Mouse (Mus musculus) kidney, adult 18-20 months (tissue): ENCODE results near the gene Cyp2e1.
"Not testable (repeated sequence)": the region's sequence is repeated elsewhere in the genome, so short reads cannot be mapped to it uniquely, and the experiment has no call there.

Experiments used
- DNase-seq: peaks from one replicate; pipeline ENCODE4 v3.0.0; 2021

Gene Cyp2e1

DNA sequence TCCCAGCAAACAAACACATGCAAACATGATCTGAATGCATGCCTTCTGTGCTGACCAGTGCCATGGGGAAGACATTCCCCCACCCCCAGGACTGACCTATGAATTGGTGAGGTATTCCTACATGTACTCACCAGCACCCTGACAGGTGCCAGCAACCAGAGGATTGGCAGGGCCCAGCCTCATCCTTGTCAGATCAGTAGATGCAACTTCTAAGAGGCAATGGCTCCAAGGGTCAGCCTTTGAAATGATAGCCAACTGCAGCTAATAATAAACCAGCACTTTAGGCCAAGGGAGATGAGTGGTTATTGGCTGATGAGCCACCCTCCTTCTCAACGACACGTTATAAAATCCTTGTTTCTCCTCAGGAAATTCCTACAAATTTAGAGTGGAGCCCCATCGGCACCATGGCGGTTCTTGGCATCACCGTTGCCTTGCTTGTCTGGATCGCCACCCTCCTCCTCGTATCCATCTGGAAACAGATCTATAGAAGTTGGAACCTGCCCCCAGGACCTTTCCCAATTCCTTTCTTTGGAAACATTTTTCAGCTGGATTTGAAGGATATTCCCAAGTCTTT is at the start of gene Cyp2e1:
Gene Cyp2e1 (plus strand): TSS at position 293 of the 574 bp plus-strand sequence.
- DNase-seq = peak; percentile 49

DNA sequence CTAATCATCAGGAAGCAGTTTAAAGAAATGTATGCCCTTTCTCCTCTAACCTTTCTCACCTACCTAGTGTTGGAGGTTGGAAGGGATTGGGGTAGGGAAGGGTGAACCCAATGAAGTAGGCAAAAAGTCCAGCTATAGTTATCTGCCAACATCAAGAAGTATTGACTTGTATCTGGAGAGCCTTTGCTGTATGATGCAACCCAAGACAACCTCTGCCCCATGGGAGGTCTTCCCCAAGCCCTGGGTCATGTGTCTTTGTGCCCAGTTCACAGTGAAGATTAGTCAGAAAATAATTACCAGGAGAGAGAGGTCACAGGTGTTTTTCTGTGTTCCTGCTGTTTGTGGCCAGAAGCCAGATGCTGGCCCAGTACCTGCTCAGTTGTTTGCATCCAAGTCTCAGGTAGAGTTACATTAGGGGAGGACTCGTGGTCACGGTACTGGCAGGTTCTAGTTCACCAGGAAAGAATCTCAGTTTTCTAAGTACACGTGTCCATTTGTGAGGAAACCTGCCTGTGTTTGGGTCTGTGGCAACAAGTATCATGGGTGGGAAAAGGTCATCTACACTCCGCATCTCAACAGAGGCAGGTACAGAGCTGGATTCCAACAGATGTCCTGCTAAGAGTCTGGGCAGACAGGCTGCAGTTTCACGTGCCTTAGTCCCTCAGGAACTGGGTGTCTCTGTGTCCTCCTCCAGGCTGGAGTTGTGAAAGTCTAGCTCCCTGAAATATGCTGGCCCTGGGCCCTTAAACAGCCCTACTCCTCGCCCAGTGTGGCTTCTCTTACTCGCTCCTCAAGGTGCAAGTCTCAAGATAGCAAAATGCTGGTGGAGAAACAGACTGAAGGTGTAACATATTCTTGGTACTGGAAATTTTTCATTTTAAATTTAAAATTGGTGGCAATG is 46.1 kb upstream of the Cyp2e1 start:
- no peak for DNase-seq

DNA sequence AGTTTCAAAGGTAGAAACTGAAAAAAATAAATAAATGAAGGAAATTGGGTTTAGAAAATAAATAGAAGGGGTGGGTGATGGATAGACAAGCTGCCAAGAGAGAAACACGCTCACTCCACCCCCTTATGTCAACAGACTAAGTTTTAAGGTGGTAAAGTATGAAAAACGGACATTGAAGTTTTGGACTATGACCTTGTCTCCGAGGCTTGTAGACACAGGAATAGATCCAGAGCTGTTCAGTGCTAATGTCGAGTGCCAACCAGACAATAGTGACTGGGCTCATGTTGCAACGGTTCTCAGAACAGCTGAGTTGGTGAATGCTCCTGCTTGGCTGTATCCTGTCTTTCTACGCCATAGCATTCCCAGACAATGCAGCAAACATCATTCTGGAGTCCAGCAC is 42.4 kb upstream of the Cyp2e1 start:
- no peak for DNase-seq

DNA sequence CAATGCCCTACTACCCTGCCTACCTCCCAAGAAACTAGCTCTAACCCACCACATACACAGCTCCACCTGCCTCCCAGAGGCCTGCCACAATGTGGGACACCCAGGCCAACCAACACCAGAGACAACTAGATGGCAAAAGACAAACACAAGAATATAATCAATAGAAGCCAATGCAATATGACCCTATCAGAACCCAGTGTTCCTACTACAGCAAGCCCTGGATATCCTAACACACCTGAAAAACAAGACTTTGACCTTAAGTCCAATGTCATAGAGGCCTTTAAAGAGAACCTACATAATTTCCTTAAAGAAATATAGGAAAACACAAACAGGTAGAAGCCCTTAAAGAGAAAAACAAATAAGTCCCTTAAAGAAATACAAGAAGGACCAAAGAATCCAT is 38.0 kb upstream of the Cyp2e1 start:
- DNase-seq = no peak

DNA sequence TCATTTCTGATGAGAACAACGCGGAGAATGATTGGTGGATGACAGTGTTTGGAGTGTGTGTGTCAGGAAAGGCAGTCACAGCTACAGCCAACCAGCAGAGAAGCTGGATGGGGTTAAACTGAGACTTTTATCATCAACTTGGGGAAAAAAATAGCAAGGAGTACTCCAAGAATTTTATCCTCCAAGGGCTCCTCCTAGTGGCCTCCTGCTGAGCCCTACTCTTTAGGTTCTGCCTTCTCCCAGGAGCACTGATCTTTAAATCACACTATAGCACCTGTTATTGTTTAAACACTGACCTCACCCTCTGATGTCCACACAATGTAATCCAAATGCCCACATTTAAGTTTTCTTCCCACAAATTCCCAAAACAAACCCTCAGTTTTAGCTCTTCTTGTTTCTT is 30.4 kb upstream of the Cyp2e1 start:
- no peak for DNase-seq

DNA sequence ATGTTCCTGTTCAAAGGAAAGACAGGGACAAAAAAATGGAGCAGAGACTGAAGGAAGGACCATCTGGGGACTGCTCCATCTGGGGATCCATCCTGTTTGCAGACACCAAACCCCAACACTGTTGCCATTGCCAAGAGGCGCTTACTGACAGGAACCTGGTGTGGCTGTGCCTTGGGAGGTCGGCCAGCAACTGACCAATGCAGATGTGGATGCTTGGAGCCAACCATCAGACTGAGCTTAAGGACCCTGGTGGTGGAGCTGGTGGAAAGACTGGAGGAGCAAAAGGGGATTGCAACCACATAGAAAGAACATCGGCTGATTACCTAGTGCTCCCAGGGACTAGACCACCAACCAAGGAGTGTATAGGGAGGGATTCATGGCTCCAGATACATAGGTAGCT is 16.1 kb upstream of the Cyp2e1 start:
- DNase-seq = no peak

DNA sequence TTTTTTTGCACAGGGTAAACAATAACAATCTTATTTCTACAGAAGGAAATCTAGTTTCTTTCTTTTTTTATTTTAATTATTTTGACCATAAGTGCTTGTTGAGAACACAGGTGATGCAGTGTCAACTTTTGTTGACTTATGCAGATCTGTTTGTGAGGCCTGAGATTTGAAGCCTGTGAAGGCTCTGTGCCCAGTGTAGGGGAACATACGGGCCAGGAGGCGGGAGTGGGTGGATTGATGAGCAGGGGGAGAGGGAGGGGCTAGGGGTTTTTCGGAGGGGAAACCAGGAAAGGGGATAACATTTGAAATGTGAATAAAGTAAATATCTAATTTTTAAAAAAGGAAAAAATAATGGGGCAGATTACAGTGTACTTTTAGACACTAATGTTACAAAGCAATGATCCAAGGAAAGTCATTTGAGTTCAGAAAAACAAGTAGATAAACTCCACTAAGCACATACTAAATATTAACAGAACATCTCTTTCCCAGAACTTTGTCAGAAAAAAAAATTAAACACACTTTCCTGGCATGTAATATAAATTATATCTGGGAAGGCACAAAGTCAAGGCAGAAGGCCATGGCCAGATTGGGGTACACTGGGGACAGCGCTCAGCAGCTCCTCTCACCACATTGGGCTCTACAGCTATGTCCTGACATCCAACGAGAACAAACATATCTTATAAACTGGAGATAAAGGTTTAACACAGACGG is 15.3 kb upstream of the Cyp2e1 start:
- no peak for DNase-seq

DNA sequence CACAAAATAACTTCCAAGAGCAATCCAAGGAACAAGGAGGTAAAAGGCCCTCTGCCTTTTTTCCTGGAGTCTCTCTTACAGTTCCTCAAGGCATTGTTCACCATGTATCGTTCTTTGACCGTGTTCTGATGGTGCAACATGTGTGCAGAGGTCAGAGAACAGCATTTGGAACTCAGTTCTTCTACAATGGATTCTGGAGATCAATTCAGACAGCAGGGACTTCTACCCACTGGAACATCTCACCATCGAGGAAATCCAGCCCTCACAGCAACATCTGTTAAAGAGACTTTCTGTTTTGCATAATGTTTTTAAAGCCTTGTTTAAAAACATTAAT is 14.7 kb upstream of the Cyp2e1 start:
- DNase-seq = no peak

DNA sequence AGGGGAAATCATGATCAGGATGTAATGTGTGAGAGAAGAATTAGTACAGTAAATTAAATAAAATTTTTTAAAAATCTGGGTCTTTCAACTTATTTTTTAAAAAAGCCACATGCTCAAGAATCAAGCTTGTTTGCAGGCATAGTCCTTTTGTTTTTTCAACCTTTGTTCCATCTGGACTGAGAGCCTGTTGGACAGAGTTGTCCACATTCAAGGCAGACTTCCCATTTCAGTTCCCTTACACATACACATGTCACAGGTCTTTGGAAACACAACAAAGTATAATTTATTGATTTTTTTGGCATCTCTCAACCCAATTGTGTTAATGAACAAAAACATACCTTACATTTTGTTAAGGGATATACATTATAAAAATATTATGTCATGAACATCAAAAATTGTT is 9.0 kb upstream of the Cyp2e1 start:
- DNase-seq = no peak

DNA sequence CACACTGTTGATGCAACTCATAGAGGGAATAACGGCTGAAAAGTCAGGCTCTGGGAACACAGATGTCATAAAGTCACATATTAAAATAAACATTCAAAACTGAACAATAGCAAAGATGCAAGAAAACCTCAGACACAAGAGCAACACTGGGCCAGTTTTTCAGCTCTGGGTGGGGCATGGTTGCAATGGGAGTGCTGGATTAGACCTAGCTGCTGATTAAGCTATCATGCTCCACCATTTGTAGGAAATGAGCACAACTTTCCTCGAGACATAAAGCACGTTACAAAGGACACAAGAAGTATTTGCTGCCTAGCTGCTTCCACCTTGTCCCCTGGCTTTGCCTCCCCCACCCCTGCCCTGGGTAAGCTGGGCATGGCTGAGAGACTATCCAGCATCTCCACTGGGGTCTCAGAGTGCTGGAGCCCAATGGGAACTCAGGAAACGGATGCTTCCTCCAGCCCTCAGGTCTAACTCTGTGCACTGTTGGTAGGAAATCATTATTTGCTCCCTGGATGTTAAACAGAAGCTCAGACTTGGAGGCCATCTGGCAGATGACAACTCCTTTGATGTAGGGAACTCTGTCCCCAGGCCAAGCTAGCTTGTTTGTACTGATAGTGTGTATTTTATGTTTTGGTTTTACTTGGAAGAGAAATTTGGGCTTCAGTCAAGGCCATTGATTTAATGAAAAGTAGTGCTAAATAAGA is 7.2 kb upstream of the Cyp2e1 start:
- DNase-seq = no peak

DNA sequence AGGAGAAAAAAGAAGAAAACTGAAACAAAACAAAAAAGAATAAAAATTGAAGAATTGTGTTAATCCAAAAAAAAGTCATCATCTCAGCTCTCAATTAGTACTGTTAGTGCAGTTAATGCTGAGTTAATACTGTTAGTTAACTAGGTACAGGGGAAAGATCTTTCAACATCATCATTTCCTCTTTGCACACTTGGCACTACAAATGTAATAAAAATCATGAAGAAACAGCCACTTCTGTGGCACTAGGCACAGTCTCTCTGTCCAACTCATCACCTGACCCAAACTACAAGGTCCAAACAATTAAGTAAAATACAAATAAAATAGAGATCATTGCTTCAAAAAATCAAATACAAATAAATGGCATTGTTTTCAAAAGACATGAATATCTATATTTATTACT is 2.9 kb upstream of the Cyp2e1 start:
- no peak for DNase-seq

DNA sequence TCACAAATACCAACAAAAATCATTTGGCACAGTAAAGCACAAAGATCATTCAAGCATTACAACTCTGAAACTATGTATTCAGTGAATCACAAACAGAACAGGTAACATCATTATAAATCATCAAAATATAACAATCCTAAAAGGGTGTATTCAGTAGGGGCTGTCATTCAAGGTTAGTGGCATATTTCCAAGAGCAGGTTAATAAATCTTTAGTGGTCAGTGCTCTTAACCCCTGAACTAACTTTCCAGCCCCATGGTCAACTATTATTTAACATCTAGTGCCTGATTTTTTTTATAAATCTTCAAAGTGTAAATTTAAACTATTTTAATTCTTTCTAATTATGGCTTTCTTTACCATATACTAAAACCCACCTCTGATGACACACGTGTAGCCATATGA is 1.9 kb downstream of the Cyp2e1 start:
- DNase-seq = not testable (repeated sequence)

DNA sequence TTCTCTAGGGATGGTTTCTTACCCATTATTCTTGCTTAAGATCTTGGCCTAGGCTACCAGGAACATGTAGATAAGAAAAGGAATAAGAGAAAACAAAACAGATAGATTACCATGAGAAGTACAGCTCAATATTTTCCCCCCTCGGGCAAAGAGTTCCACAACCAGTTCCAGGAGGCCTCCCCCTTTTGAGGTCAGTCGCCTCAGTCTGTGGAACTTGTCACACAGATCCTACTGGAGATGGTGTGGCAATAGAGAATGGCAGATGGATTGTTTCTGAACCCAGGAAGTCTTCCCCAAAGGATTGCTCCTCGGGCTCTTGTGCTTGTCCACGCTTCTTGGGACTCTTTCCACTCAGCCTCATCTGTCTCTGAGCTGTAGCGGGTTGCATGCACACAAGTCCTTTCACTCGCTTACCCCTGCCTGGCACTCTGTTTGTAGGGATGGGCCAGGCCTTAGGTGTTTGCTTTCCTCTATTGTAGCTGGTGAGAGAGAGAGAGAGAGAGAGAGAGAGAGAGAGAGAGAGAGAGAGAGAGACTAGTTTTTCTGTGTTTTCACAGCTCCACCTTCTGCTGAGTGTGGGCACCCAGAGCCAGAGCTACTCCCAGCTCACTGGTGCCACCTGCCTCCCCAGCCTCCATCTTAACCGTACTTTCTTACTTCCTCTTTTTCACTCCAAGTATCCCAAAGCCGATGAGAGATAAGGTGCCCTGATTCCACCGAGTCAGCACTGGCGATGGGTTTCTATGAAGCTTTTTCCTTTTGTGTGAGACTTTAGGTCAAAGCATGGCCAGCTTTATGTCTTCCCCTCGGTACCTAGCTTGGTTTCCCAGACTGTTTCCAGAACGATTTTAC is 2.6 kb downstream of the Cyp2e1 start:
- DNase-seq = no peak

DNA sequence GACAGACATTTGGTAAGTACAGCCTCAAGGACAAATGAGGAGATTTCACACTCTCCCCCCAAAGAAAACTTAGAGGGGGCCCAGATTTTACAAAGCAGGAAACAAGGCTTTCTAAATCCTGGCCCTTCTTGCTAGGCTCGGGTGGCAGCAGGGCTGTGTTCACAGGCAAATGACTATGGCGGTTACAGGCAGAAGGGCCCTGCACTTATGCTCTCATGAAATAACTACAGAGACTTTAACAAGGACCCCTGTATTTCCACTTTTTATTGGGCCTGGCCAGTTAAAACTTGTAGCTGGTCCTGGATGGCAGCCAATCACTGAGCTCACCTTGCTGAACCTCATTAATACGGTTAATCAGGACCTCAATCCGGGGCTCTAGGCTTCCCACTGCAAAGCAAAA is 17.0 kb downstream of the Cyp2e1 start:
- no peak for DNase-seq

DNA sequence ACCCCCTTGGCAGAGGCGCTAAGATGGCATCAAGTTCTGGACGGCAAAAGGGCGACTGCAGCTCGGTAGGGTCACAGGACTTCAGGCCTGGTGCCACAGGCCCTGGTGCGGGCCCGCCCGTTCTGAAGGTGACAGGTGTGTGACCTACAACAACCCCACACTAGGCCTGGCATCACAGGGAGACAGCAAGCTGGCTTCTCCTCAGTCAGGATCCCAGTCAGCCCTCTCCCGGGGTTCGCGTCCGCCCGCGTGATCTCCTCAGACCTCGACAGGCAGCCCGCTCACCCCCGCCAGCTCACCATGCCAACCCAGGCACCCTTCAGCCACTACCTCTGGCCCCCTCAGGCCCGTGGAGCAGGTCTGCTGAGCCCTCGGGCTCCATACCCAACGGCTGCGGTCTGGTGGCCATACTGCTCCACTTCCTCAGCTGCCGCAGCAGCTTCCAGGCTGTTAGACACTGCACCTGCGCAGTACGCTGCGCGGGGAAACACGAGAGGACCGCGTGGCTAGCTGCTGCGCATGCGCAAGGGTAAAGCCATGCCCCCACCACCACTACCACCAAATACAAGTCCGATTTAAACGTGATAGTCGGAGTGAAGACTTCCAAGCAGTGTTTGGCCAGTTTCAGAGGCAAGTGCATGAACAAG is 24.0 kb downstream of the Cyp2e1 start, which contains the start of gene Syce1:
Gene Syce1 (minus strand): TSS at position 447 of the 647 bp plus-strand sequence.
- DNase-seq = no peak

DNA sequence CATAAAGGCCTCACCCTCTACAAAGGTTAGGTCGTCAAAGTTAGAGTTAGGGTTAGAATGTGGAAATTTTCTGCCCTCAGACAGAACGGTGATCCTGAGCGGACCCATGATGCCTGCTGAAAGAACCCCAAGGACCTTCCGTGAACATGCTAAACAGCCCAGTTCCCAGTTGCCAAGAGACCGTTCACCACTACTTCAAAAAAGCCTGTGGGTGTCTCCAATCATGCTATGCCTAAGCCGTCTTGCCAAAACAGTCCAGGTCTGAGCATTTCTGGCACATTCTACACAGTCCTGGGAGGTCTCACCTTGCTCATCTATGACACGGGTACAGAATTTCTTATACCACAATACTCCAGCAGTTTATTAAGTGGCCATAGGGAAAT is 24.5 kb downstream of the Cyp2e1 start:
- DNase-seq = no peak

DNA sequence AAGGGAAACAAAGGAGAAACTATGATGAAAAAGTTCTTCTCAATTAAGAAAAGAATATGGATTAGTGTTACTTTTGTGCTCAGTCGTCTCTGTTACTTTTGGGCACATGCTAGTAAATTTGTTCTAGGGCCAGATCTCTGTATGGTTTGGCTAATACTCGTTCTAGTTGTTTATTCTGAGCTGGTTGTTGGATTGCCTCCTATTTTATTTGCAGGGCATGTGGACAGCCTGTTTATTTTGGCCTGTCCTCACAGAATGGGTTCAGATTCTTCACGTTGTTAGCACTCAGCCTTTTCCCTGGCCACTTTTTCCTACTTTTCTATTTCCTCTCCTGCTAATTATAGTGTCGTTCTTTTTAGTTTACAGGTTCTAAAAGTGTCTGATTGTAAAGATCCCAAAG is 30.0 kb downstream of the Cyp2e1 start:
- DNase-seq = no peak

DNA sequence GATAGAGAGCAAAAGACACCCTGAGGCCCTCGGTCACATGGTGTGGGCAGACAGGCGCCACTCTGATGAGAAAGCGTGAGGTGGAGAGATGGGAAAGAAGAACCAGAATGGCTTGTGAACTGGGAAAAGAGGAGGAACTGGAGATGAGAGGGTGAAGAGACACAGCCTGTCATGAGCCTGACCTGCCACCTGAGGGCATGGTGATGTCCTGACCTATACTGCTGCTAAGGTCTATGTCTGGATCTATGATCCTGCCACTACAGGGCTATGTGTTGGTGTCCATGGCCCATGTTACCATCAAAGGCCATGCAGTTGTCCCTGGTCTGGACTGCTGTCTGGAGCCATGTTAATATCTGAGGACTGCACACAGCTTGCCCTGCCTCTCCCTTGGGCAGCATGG is 34.1 kb downstream of the Cyp2e1 start:
- no peak for DNase-seq

DNA sequence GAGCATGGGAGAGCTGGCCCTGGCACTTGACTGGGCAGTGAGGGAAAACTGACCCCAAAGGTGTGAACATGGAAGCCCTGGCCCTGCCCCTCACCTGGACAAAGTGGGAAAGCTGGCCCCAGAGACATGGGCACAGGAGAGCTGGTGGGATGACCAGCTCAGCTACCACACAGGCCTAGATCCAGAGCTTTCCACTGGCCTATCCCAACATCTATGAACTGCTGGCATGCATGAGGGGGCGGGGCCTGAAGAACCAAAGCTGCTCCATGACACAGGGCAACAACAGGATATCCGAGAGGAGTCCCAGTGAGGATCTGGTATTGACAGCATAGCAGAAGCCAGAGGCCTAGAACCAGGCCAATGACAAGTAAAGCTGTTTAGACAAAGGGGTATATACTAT is 34.7 kb downstream of the Cyp2e1 start:
- DNase-seq = no peak

DNA sequence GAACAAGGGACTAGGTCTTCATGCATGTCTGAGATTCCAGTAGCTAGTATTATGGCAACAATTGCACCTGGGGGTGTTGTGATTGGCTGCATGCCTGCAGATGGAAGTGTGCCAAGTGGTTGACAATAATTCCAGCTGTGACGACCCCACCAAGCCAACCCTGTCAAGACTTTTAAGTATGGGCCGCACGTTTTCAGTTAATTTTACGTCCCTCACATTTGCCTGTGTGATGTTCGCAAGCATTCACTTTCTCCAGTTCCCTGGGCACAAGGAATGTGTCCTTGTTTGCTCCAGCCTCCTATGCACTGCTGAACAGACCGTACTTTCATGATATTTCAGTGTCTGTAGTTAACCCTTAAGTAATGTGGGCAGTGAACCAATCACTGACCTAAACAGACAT is 39.1 kb downstream of the Cyp2e1 start:
- DNase-seq = peak; percentile 72

DNA sequence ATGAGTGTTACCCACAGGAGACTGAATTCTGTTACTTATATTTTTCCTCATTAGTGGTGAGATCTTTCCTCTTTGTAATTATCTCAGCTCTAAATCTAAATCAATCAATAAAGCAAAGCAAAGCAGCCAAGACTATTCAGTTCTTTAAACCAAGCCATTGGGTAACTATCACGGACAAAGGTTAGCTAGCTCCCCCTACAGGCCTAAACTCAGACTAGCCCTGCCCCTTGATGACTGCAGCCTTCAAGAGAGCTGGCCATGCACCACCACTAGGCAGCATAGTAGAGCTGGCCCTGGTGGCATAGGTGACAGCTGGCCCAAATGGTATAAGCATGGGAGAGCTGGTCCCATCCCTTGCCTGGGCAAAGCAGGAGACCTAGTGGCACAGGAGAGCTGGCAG is 42.2 kb downstream of the Cyp2e1 start:
- peak; percentile 74 for DNase-seq

DNA sequence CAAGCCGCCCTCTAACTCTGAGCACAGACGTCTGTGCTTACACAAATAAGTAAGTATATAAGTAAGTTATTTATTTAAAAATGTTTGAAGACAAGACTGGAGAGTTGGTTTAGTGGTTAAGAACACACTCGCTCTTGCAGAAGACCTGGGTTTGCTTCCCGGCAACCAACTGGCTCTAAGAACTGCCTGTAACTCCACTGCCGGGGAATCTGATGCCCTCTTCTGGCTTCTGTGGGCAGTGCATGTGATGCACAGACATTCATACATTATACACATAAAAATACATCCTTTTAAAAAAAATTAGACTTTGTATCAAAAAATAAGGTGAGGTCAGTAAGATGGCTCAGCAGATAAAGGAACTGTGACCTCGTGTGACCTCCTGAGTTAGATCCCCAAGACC is 47.0 kb downstream of the Cyp2e1 start:
- DNase-seq = no peak
